Mouse (Mus musculus) olfactory bulb, adult 2 months (tissue): ENCODE measurements around the gene Fbrsl1. TPM values are rescaled to one million over a fixed set of nuclear protein-coding genes. Genes with fewer than 3 reads are reported as not detected.
A peak's percentile ranks its signal among the peaks of the same experiment; 100 is the strongest.
"Not testable (repeated sequence)": the region's sequence is repeated elsewhere in the genome, so short reads cannot be mapped to it uniquely, and the experiment has no call there.

ENCODE experiments used
- H3K27ac ChIP-seq: fragments of 200-500 bp; 2 replicates; pipeline ENCODE4 v1.5.1; 2012; ENCODE audit warnings: low read depth, low read length; ENCODE audit not compliant: insufficient read depth
- H3K4me1 ChIP-seq: fragments of 200-500 bp; 2 replicates; pipeline ENCODE4 v1.6.1; 2012; ENCODE audit warnings: low read length; ENCODE audit not compliant: control insufficient read depth, insufficient read depth
- H3K4me3 ChIP-seq: fragments of 200-500 bp; 2 replicates; pipeline ENCODE4 v1.5.1; 2012; ENCODE audit warnings: mild to moderate bottlenecking, low read depth, low read length, moderate library complexity; ENCODE audit not compliant: insufficient read depth
- CTCF ChIP-seq: fragments of 200-500 bp; IDR thresholded peaks from 2 replicates; pipeline ENCODE4 v1.5.1; 2012; ENCODE audit warnings: low read depth, mild to moderate bottlenecking, low read length, moderate library complexity; ENCODE audit not compliant: insufficient read depth
- POLR2A ChIP-seq: fragments of 200-500 bp; IDR thresholded peaks from 2 replicates; pipeline ENCODE4 v1.6.1; 2012; ENCODE audit warnings: mild to moderate bottlenecking, low read depth, low read length, moderate library complexity; ENCODE audit not compliant: insufficient read depth
- WGBS: fragments of 180-500 bp; shearing (Covaris S2); methylation state at CpG from one replicate; pipeline ENCODE4 v1.1.7; 2018; 5-methylcytosine and 5-hydroxymethylcytosine counted together
- polyA plus RNA-seq: library from polyadenylated mRNA; stranded (reverse); fragments of >200 nt; gene quantifications from 2 replicates; pipeline ENCODE4 v1.2.4, GENCODE M21; 2012; ENCODE audit warnings: low replicate concordance; ENCODE audit not compliant: missing spikeins, insufficient read depth, insufficient read length

Fbrsl1 gene
- polyA plus RNA-seq, 1 experiment = not detected

- no peak for TF ChIP-seq POLR2A
- no peak for TF ChIP-seq CTCF
- no peak overlapping the region for H3K4me3 ChIP-seq
- 40% methylated on average over 6 of the region's 6 CpGs for WGBS
- peaks cover 33% of the 10 kb centered on the region for H3K4me1 ChIP-seq
- H3K27ac ChIP-seq = no peak overlapping the region
Measured at GRCm38 (mm10) chr5:110437632-110438261, 10.6 kb downstream of the Fbrsl1 start.

- H3K4me3 ChIP-seq, H3K27ac ChIP-seq: not testable (repeated sequence)
- 59% methylated on average over 5 of the region's 5 CpGs for WGBS
- peaks cover 28% of the 10 kb centered on the region for H3K4me1 ChIP-seq
Measured at GRCm38 (mm10) chr5:110436166-110436565, 12.1 kb downstream of the Fbrsl1 start.

- no peak overlapping the region for H3K4me3 ChIP-seq
- no peak overlapping the region for H3K27ac ChIP-seq
- peaks cover 23% of the 10 kb centered on the region for H3K4me1 ChIP-seq
- no peak for TF ChIP-seq POLR2A
- no peak for TF ChIP-seq CTCF
Measured at GRCm38 (mm10) chr5:110434816-110435215, 13.5 kb downstream of the Fbrsl1 start.

DNA sequence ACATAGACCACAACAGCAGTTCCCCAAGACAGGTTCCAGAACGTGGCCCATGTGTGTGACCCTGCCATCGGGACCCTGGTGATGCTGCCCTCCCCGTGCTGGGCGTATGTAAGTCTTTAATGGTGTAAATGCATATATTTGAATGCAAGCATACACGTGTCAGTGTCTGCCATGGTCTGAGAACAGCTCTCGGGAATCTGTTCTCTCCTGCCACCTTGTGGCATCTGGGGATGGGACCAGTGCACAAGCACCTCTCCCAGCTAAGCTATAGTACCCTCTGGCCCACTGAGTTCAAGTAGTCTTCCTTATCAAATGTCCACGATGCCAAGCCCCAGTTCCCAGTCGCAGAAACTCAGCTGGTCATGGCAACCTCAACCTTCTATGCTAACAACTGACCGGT, 19.3 kb downstream of the Fbrsl1 start:
- Histone ChIP-seq H3K4me1 (peaks cover 14% of the 10 kb centered on the region), H3K4me3 (no peak overlapping the region), H3K27ac (no peak overlapping the region)
- WGBS = 32% methylated on average over 9 of the region's 9 CpGs
- no peak for TF ChIP-seq POLR2A
- TF ChIP-seq CTCF = peak; percentile 47

GRCm38 (mm10) chr5:110428290-110428689, 20.0 kb downstream of the Fbrsl1 start:
- Histone ChIP-seq H3K27ac (no peak overlapping the region), H3K4me3 (no peak overlapping the region), H3K4me1 (peaks cover 14% of the 10 kb centered on the region)
- TF ChIP-seq POLR2A (no peak), CTCF (no peak)
- 66% methylated on average over 3 of the region's 3 CpGs for WGBS

DNA sequence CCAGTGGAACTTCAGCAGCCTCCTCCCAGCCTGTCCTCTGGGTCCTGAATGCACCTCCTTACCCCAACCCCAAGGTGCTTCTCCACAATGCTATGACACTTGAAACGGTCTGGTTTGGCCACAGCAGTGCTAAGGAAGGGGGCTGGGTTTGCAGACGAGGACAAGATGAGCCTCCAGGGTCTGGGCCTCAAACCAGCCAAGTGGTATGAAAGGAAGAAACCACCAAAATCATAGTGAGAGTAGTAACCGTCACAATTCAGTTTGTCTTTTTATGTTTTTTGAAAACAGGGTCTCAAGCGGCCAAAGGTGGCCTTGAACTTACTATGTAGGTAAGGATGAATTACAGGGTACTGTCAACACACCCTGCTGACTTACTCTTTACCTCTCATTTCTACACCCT, 23.1 kb downstream of the Fbrsl1 start:
- no peak overlapping the region for H3K4me3 ChIP-seq
- TF ChIP-seq CTCF (no peak), POLR2A (no peak)
- peaks cover 22% of the 10 kb centered on the region for H3K4me1 ChIP-seq
- WGBS = 85% methylated on average over 4 of the region's 4 CpGs
- no peak overlapping the region for H3K27ac ChIP-seq

- WGBS = 58% methylated on average over 5 of the region's 5 CpGs
Measured at GRCm38 (mm10) chr5:110424204-110424603, 24.1 kb downstream of the Fbrsl1 start.

GRCm38 (mm10) chr5:110421393-110421792, 26.9 kb downstream of the Fbrsl1 start:
- TF ChIP-seq POLR2A = no peak
- WGBS = 70% methylated on average over 6 of the region's 6 CpGs
- H3K4me1 ChIP-seq = peaks cover 41% of the 10 kb centered on the region

More at GRCm38 (mm10) chr5:110424204-110424603, 24.1 kb downstream of the Fbrsl1 start:
- TF ChIP-seq POLR2A (no peak), CTCF (no peak)
- H3K27ac ChIP-seq = no peak overlapping the region
- H3K4me1 ChIP-seq = peaks cover 27% of the 10 kb centered on the region
- no peak overlapping the region for H3K4me3 ChIP-seq

GRCm38 (mm10) chr5:110420950-110421349, 27.4 kb downstream of the Fbrsl1 start:
- Histone ChIP-seq H3K4me3 (no peak overlapping the region), H3K27ac (peak overlapping the region; percentile 42; the same call in 1 of the 2 replicates), H3K4me1 (peaks cover 45% of the 10 kb centered on the region)
- TF ChIP-seq CTCF (no peak), POLR2A (no peak)
- WGBS = 33% methylated on average over 1 of the region's 1 CpGs

More at GRCm38 (mm10) chr5:110421393-110421792, 26.9 kb downstream of the Fbrsl1 start:
- Histone ChIP-seq H3K27ac (peak overlapping the region; percentile 42; the same call in 1 of the 2 replicates), H3K4me3 (no peak overlapping the region)

GRCm38 (mm10) chr5:110420201-110420600, 28.1 kb downstream of the Fbrsl1 start:
- TF ChIP-seq POLR2A (no peak), CTCF (no peak)
- Histone ChIP-seq H3K27ac (no peak overlapping the region), H3K4me3 (no peak overlapping the region), H3K4me1 (peaks cover 53% of the 10 kb centered on the region)
- WGBS = 85% methylated on average over 4 of the region's 4 CpGs
